Mouse (Mus musculus): Measurements from ENCODE around the gene Ipo9.
A peak's percentile ranks its signal among the peaks of the same experiment; 100 is the strongest.
"Not testable (repeated sequence)": the region's sequence is repeated elsewhere in the genome, so short reads cannot be mapped to it uniquely, and the experiment has no call there.

Ipo9 gene

DNA sequence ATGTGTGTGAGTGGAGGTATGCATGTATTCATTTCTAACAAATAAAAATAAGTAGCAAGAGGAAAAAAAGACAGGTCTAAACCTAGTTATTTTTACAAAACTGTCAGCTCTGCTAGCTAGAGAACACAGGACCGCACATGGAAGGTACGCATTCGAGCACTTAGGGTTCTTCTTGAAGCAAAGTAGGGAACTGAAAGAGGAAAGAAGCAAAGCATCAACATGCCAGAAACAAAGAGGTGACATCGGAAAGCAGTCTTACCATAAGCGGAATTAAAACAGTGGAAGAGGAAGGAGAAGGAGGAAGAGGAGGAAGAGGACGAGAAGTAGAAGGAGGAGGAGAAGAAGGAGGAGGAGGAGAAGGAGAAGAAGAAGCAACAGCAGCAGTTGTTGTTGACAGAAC is 2.9 kb downstream of the Ipo9 start:
- no peak for DNase-seq (ENCODE audit: low spot score)

DNA sequence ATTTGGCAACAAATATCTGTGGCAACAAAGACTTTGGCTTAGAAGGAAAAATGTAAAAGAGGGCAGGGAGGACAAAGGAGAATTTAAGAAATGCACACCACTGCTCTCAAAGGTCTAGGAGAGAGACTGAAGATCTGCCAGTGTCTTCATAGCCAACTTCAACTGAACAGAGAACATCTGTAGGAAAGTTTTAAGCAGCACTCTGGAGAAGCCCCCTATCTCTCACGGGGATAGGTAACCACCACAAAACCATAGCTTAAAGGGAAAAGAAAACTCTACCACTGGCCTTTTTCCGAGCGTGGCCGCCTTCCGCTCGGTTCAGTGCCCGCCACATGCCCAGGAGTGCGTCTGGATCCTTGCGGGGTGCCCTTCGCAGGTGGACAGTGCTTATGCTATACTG is 3.7 kb downstream of the Ipo9 start:
- DNase-seq (ENCODE audit: low spot score) = no peak

- no peak for DNase-seq (ENCODE audit: low spot score)
These were observed 7.5 kb downstream of the Ipo9 start for GRCm38 (mm10) chr1:135422772-135423171.

GRCm38 (mm10) chr1:135413996-135414395 is 16.3 kb downstream of the Ipo9 start:
- no peak for DNase-seq (ENCODE audit: low spot score)

DNA sequence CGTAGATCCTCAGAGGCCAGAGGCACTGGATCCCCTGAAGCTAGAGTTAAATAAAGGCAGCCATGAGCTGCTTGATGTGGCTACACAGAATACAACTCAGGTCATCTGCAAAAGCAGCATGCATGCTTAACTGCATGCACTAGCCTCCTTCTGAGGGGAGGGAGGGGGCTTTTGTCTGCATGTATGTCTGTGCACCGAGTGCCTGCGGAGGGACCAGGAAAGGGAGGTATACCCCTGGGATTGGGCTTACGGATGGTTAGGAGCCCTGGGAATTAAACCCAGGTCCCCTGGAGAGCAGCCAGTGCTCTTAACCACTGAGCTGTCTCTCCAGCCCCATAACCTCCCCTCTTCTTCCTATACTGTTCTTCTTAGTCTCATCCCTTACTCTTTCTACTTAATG is 18.2 kb downstream of the Ipo9 start:
- no peak for DNase-seq (ENCODE audit: low spot score)

DNA sequence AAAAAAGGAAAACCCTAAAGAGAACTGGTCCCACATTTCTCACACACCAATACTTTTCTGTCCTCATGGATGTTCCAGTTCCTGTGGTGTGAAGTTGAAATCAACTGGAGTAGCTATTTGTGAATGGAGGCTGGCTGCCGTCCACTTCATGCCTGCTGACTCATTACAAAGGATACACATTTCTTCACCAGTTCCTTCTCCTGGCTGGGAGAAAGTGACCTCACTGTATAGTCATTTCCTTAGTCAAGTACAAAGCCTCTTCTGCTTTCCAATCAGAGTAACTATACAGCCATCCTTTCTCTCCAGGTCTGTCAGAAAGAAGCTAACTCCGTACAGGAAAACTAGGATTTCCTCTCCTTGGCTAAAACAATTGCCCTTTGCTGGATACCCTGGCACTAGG is 19.3 kb downstream of the Ipo9 start:
- DNase-seq (ENCODE audit: low spot score) = peak; percentile 49

GRCm38 (mm10) chr1:135408973-135409372 is 21.3 kb downstream of the Ipo9 start:
- no peak for DNase-seq (ENCODE audit: low spot score)

DNA sequence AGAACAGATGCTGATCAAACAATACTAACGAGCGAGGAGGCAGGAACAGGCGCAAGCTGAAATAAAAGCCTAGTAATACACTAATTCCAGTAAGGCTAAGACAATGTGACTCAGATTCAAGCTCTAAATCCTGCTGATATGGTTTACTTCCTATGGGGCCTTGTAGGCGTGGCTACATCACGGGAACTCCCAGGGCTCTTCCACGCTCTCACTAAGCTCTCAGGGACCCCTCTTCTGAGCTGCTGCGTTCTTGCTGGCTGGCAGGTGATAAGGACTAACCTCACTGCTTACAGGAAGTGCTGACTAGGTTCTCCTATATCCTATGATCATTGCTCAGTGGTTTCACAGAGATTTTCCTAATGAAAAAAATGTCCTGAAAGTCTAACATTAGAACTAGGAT is 24.9 kb downstream of the Ipo9 start:
- no peak for DNase-seq (ENCODE audit: low spot score)

- no peak for DNase-seq (ENCODE audit: low spot score)
These were observed 28.7 kb downstream of the Ipo9 start for GRCm38 (mm10) chr1:135401452-135402110.

DNA sequence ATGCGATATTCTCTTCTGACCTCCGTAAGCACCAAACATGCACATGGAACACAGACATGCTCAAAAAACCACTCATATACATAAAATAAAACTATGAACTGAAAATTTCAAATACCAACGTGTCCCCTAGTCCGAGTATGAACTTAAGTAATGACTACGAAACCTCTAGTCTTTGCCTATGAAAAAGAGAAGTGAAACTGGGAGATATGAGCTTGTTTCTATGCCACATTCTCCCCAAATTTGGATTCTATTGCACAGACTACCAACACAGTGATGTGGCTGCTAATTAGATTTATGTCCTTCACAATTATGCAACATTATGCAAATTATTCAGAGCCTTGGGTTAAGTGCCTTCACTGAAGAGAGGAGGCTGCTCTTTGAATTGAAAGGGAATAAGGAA is 30.8 kb downstream of the Ipo9 start:
- DNase-seq (ENCODE audit: low spot score) = no peak

GRCm38 (mm10) chr1:135385161-135385560 is 45.1 kb downstream of the Ipo9 start:
- no peak for DNase-seq (ENCODE audit: low spot score)

DNA sequence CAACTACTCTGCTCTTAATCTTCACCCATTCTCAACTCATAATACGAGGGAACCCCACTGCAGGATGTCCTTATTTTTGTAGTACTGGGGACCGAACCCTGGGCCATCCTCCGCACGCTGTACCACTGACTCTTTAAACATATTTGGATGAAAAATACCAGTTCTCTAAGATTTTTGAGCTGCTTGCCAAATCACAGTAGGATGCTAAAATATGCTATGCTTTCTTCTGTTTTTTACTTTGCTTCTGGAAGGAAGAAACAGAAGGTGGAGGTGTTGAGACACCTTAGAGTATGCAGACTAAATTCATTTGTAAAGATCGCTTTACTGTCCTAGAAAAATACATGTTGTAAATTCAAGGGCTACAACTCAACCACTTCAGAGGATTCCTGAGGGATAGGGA is 46.1 kb downstream of the Ipo9 start:
- DNase-seq (ENCODE audit: low spot score) = no peak

DNA sequence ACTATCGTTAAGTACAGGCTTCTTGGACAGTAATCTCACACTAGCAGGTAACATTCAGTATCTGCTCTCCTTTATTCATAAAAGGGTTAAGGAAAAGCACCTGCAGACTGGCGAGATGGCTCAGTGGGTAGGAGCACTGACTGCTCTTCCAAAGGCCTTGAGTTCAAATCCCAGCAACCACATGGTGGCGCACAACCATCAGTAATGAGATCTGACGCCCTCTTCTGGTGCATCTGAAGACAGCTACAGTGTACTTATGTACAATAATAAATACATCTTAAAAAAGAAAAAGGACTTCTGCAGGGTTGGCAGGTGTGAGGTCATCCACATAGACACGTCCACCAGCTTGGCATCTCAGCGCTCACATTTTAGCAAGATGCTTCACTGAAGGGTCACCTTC is 48.7 kb downstream of the Ipo9 start:
- not testable (repeated sequence) for DNase-seq (ENCODE audit: low spot score)

GRCm38 (mm10) chr1:135380071-135380991 is 50.0 kb downstream of the Ipo9 start:
- DNase-seq (ENCODE audit: low spot score) = no peak

DNA sequence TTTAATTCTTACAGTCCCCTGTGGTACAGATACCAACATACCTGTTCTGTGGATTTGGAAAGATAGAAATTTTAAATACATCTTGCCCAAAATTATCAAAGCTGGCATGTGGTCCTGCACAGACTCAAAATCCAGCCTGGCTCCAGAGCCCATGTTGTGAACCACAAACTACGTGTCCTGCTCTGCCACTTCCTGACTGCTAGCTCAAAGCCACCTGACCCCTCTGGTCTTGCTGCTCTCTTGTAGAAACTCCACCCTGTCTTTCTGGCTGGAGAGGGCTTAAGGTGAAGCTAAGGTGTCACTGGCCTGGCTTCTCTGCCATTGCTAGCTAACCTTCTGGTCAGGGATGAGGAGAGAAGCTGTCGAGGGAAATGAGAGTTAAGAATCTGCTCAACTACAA is 51.3 kb downstream of the Ipo9 start:
- DNase-seq (ENCODE audit: low spot score) = no peak

GRCm38 (mm10) chr1:135378576-135378975 is 51.7 kb downstream of the Ipo9 start:
- no peak for DNase-seq (ENCODE audit: low spot score)

DNA sequence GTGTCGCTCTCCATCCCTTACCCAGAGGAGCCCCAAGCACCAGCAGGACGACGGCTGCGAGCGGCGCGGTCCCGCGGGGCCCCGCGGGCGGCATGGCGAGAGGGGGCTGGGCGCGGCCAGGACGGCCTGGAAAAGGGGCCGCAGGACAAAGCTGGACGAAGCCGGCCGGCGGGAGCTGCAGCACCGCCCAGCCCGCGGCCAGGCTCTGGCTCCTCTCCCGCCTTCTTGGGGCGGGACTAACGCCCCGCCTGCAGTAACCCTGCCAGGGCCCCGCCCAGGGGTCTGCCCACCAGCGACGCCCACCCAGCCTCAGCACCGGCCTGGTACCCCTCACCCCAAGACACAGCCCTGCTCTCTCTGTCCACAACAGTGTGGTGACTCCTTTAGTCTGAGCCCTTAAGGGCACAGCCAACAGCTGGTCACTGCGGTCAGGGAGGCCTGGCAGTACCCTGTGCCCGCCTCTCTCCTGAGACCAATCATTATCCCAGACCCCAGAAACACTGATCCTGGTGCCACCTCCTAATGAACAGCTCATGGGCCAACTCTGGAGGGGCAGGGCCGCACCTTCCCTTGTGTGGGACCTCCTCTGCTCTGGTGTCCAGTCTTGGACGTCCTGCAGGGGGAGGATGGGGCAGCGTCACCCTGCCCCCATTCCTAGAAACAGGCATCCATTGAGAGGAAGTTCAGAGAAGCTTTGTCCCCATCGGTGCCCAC is 55.3 kb downstream of the Ipo9 start, which contains the start of gene Shisa4:
Gene Shisa4 (minus strand): TSS at position 370 of the 714 bp plus-strand sequence.
- peak; percentile 42 for DNase-seq (ENCODE audit: low spot score)

DNA sequence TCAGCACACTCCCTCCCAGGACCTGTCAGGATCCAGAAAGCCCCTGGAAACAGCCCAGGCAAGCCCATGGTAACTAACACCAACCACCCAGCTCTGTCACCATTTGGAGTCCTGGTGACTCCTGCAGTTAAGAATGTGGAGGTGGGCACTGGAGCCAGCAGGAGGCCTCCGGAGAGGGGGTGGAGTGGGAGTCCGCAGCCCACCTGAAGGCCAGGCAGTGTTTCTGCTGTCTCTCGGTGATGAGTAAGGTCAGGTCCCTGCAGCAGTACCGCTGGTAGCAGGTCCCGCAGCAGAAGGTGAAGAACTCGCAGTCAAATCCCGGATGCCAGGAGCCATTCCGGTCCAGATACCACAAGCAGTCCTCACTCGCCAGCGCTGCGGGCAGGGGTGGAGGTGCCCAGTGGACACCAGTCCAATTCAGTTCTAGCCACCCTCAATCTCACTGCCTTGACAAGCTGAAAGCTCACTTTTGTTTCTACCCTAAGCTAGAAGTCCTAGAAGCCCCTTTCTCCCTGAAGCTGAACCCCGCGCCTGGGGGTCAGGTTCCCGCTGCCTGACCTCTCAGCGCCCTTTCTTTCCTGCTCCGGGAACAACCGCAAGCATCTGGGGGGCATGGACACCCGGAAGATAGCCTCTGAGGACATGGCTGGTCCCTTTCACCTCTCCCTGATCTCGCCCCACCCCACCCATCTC is 56.0 kb downstream of the Ipo9 start:
- DNase-seq (ENCODE audit: low spot score) = no peak

DNA sequence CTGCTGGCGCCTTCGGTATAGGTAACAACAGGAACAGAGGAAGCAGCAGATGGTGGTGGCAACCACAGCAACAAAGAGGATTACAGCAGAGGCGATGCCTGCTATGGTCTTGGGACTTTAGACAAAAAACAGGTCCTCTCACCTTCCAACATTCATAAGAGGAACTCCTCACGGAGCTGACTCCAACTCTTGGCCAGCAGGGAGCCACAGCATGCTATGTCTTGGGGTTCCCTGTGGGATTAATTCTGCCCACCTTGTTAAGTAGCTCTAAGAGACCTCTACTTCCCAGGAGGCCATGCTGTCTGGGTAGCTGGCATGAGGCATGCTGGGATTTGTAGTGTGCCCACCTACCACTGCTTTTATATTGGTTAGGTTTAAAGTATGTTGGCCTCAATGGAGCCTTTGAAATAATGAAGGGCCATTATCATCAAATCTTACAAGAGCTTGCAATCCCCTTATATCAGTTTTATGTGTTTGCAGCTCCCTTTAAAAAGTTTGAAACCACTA is 57.1 kb downstream of the Ipo9 start:
- DNase-seq (ENCODE audit: low spot score) = no peak

DNA sequence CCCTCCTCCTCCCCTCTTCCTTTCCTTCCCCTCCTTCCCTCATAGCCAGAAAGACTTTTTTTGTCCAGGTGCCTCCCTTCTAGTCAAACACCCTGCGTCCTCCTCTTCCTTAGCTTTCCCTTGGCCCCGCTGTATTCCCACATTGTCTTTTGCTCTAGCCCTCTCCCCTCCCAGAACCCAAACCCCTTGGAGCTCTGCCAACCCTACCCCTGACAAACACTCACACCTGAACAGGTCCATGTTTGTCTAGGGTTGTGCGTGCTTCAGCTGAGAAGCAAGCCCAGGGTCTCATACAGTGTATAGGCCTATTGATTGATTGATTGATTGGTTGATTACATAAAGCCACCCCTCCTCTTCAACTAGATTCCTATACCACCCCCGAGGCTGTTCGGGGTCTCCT is 60.9 kb downstream of the Ipo9 start:
- no peak for DNase-seq (ENCODE audit: low spot score)

GRCm38 (mm10) chr1:135368982-135369381 is 61.3 kb downstream of the Ipo9 start:
- DNase-seq (ENCODE audit: low spot score) = peak; percentile 42

DNA sequence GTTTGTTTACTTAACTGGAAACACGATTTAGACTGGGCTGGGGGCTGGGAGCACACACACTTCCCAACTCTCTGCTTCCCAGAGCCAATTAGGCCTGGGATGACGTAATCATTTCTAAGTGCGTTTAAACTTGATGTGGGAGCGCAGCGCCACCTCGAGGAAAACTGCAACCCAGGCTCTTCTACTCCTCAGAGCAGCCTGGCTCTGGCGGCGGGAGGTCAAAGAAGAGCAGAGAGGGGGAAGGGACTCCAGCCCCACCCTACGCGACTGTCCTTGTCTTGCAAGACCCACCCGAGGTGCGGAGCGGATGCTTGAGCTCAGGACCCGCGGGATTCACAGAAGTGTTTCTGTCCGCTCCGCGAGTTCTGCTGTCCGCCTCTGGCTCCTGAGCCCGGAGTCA is 62.1 kb downstream of the Ipo9 start:
- peak; percentile 76 for DNase-seq (ENCODE audit: low spot score)

All from urinary bladder, postnatal 25 days (tissue).